Mouse (Mus musculus) testis, adult 2 months (tissue): ENCODE data around the gene Matn1. TPM values are rescaled to one million over a fixed set of nuclear protein-coding genes. Genes with fewer than 3 reads are reported as not detected.

Experiments used
- H3K27ac ChIP-seq: fragments of 200-500 bp; 2 replicates; pipeline ENCODE4 v1.5.1; 2012; ENCODE audit warnings: low read depth, low read length; ENCODE audit not compliant: control insufficient read depth, insufficient read depth
- H3K27me3 ChIP-seq: fragments of 200-500 bp; 2 replicates; pipeline ENCODE4 v1.6.1; 2012; ENCODE audit warnings: mild to moderate bottlenecking, low read length, moderate library complexity; ENCODE audit not compliant: control insufficient read depth, insufficient read depth
- H3K36me3 ChIP-seq: fragments of 200-500 bp; 2 replicates; pipeline ENCODE4 v1.6.1; 2012; ENCODE audit warnings: mild to moderate bottlenecking, low read length; ENCODE audit not compliant: control insufficient read depth, insufficient read depth
- H3K4me1 ChIP-seq: fragments of 200-500 bp; 2 replicates; pipeline ENCODE4 v1.6.1; 2012; ENCODE audit warnings: low read length; ENCODE audit not compliant: control insufficient read depth, insufficient read depth
- H3K4me3 ChIP-seq: fragments of 200-500 bp; 2 replicates; pipeline ENCODE4 v1.5.1; 2012; ENCODE audit warnings: low read depth, mild to moderate bottlenecking, low read length, moderate library complexity, mixed read lengths; ENCODE audit not compliant: control insufficient read depth
- CTCF ChIP-seq: fragments of 200-500 bp; IDR thresholded peaks from 2 replicates; pipeline ENCODE4 v1.5.1; 2012; ENCODE audit warnings: low read depth, mild to moderate bottlenecking, inconsistent platforms, low read length, moderate library complexity; ENCODE audit not compliant: control insufficient read depth, insufficient read depth, insufficient replicate concordance
- POLR2A ChIP-seq: fragments of 200-500 bp; IDR thresholded peaks from 2 replicates; pipeline ENCODE4 v1.6.1; 2012; ENCODE audit warnings: low read depth, mild to moderate bottlenecking, inconsistent platforms, low read length, moderate library complexity; ENCODE audit not compliant: control insufficient read depth
- polyA plus RNA-seq: library from polyadenylated mRNA; depleted of rRNA; stranded (reverse); fragments of >200 nt; gene quantifications from 2 replicates; pipeline ENCODE4 v1.2.3, GENCODE M21; 2012

The Matn1 gene
- polyA plus RNA-seq, 1 experiment, result not detected

- peak overlapping the region; percentile 19; the same call in 1 of the 2 replicates for H3K27ac ChIP-seq
- no peaks in the 10 kb centered on the region for H3K27me3 ChIP-seq
- no peaks in the 10 kb centered on the region for H3K36me3 ChIP-seq
- TF ChIP-seq POLR2A (no peak), CTCF (no peak)
- no peaks in the 10 kb centered on the region; the same call in none of the 2 replicates for H3K4me1 ChIP-seq
- H3K4me3 ChIP-seq, result peak overlapping the region; percentile 41
These were observed 30.7 kb upstream of the Matn1 start for GRCm38 (mm10) chr4:130913511-130913910.

DNA sequence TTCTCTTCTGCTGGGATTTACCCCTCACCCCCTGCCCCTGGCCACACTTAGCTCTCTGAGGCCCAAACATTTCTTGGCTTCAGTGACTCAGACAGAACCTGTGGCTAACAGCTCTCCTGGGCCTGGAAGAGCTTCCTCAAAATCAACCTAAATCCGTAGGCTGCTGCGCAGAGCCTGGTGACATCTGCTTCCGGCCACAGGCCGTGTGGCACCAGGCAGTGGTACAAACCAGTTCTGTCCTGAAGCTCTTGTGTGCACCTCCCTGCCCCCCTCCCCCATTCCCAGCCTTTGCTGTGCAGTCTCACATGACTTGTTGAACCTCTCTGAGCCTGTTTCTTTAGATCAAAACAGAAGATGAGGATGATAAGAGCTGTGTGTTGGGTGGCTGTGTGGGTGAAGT lies 30.2 kb upstream of the Matn1 start:
- TF ChIP-seq CTCF (no peak), POLR2A (no peak)
- Histone ChIP-seq H3K27me3 (no peaks in the 10 kb centered on the region), H3K4me1 (no peaks in the 10 kb centered on the region; the same call in none of the 2 replicates), H3K27ac (no peak overlapping the region), H3K36me3 (no peaks in the 10 kb centered on the region), H3K4me3 (peak overlapping the region; percentile 41; the same call in 1 of the 2 replicates)

- Histone ChIP-seq H3K36me3 (no peaks in the 10 kb centered on the region), H3K4me3 (no peak overlapping the region), H3K27ac (no peak overlapping the region), H3K4me1 (no peaks in the 10 kb centered on the region; the same call in none of the 2 replicates), H3K27me3 (no peaks in the 10 kb centered on the region)
- TF ChIP-seq CTCF (no peak), POLR2A (no peak)
These were observed 29.7 kb upstream of the Matn1 start for GRCm38 (mm10) chr4:130914527-130914926.

- Histone ChIP-seq H3K27ac (no peak overlapping the region), H3K4me3 (no peak overlapping the region), H3K4me1 (no peaks in the 10 kb centered on the region; the same call in none of the 2 replicates), H3K27me3 (no peaks in the 10 kb centered on the region), H3K36me3 (no peaks in the 10 kb centered on the region)
- TF ChIP-seq CTCF (no peak), POLR2A (no peak)
These were observed 29.0 kb upstream of the Matn1 start for GRCm38 (mm10) chr4:130915006-130915667.

- TF ChIP-seq CTCF (no peak), POLR2A (no peak)
- Histone ChIP-seq H3K4me1 (no peaks in the 10 kb centered on the region; the same call in none of the 2 replicates), H3K27me3 (no peaks in the 10 kb centered on the region), H3K27ac (no peak overlapping the region), H3K4me3 (no peak overlapping the region), H3K36me3 (no peaks in the 10 kb centered on the region)
These were observed 28.5 kb upstream of the Matn1 start for GRCm38 (mm10) chr4:130915668-130916035.

GRCm38 (mm10) chr4:130916639-130917038 lies 27.5 kb upstream of the Matn1 start:
- Histone ChIP-seq H3K27ac (no peak overlapping the region), H3K4me1 (no peaks in the 10 kb centered on the region; the same call in none of the 2 replicates), H3K36me3 (no peaks in the 10 kb centered on the region), H3K27me3 (no peaks in the 10 kb centered on the region), H3K4me3 (no peak overlapping the region)
- TF ChIP-seq CTCF, result no peak

DNA sequence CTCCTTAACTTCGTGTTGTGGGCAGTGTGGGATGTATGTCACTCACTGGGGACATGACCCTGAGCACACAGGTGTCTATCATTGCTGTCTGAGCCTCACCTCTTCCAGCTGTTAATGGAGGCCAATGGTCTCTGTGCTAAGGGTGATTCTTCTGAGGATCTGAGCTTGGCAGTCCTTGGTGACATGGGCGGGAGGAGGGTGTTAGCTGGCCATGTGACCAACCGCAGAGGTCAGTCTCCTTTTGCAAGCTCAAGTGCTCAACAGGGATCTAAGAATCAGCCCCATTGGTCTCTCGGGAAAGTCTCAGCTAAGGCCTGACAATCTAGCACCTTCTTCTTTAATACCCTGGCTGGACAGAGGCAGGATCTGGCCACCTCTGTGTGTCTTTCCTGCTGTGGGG lies 26.6 kb upstream of the Matn1 start:
- Histone ChIP-seq H3K27ac (no peak overlapping the region), H3K4me3 (no peak overlapping the region), H3K36me3 (no peaks in the 10 kb centered on the region), H3K4me1 (no peaks in the 10 kb centered on the region; the same call in none of the 2 replicates), H3K27me3 (no peaks in the 10 kb centered on the region)
- TF ChIP-seq POLR2A (no peak), CTCF (no peak)
